Mouse (Mus musculus) C3H10T1/2 (cell line): ENCODE results near the gene Pcgf6. TPM values are rescaled to one million over a fixed set of nuclear protein-coding genes. Genes with fewer than 3 reads are reported as not detected.

Experiments
- polyA plus RNA-seq, 2 experiments: library from polyadenylated mRNA; unstranded; fragments of >200 nt; fragmentation: generic; extraction: Trizol; gene quantifications; one replicate each; pipeline ENCODE4 v1.2.1; 2012; ENCODE audit warnings: missing spikeins in 2 of 2

Pcgf6 gene
- 1 to 10 TPM in 1 of 2 experiments, under 1 TPM in 1; 0.59 to 2.6 TPM for polyA plus RNA-seq

GRCm38 (mm10) chr19:47050271-47051032, at the start of gene Pcgf6:
Pcgf6 (minus strand) TSS chr19:47050906.

GRCm38 (mm10) chr19:47090550-47091156, 39.9 kb upstream of the Pcgf6 start, which contains the start of the genes Usmg5 and Pdcd11:
Usmg5 (minus strand) TSS chr19:47090647.
Pdcd11 (plus strand) TSS chr19:47090768.

GRCm38 (mm10) chr19:47067096-47067882, 16.6 kb upstream of the Pcgf6 start, which contains the start of gene Taf5:
Taf5 (plus strand) TSS chr19:47067746.

GRCm38 (mm10) chr19:47014447-47015381, 36.0 kb downstream of the Pcgf6 start, which contains the start of the genes Ina and Nt5c2:
Ina (plus strand) TSS chr19:47014698.
Nt5c2 (minus strand) TSS chr19:47015153.

Other genes starting within 250 kb of the Pcgf6 start
- gene Ina, start 36.2 kb downstream of the Pcgf6 start, polyA plus RNA-seq: not detected
- 10 to 100 TPM in 1 of 2 experiments, 1 to 10 TPM in 1; 5.5 to 22.8 TPM for gene Nt5c2, start 35.8 kb downstream of the Pcgf6 start, polyA plus RNA-seq
- gene Taf5, start 16.8 kb upstream of the Pcgf6 start, polyA plus RNA-seq: 1 to 10 TPM in 1 of 2 experiments, under 1 TPM in 1; 0.87 to 2.6 TPM
- gene Usmg5, start 39.7 kb upstream of the Pcgf6 start, polyA plus RNA-seq: 100 to 1,000 TPM; 307 to 844 TPM
- gene Pdcd11, start 39.9 kb upstream of the Pcgf6 start, polyA plus RNA-seq: 10 to 100 TPM in 1 of 2 experiments, 1 to 10 TPM in 1; 7.4 to 16.2 TPM
- 10 to 100 TPM; 10.6 to 24.1 TPM for gene Calhm2, start 87.4 kb upstream of the Pcgf6 start, polyA plus RNA-seq
- gene Calhm1, start 93.3 kb upstream of the Pcgf6 start, polyA plus RNA-seq: under 1 TPM in 1 of 2 experiments, not detected in 1; 0.22 TPM
- gene Calhm3, start 106.9 kb upstream of the Pcgf6 start, polyA plus RNA-seq: not detected
- under 1 TPM; 0.26 to 0.59 TPM for gene Neurl1a, start 127.9 kb upstream of the Pcgf6 start, polyA plus RNA-seq